ENCODE assay signal across 9 mouse cellular contexts in genomic region chr10:117647158-117647505, GRCm38 (mm10). TPM values are rescaled to one million over a fixed set of nuclear protein-coding genes. Genes with fewer than 3 reads are reported as not detected.
DNase-seq lines count a peak whose midpoint lies in the region; ATAC-seq and TF ChIP-seq lines count a peak whose summit lies in the region.
"Had no signal": no experiment of that assay in that cellular context is flagged by ENCODE, and none has a peak within 500 bp of the region (broad histone marks: within the 10 kb centered on the region; RNA-seq: fewer than 3 reads in every experiment).

No protein-coding gene starts in this region.

- H3K4me2 ChIP-seq in liver, embryonic 11.5 days = no peak overlapping the region
- H3K4me2 ChIP-seq: heart, embryonic 13.5 days had no signal

- no peaks in the 10 kb centered on the region for H3K4me1 ChIP-seq in liver, embryonic 11.5 days (replicated peaks; ENCODE audit: control insufficient read depth, insufficient read depth, low read length)
- H3K4me1 ChIP-seq: heart, embryonic 13.5 days had no signal

- H3K9me3 ChIP-seq in liver, embryonic 11.5 days (ENCODE audit: control insufficient read depth, low read length) = no peaks in the 10 kb centered on the region
- H3K9me3 ChIP-seq: heart, embryonic 13.5 days had no signal

- TF ChIP-seq CTCF in left cerebral cortex, adult 2 months (IDR thresholded peaks at IDR 0.05) = no peak

- intact Hi-C loops in left cerebral cortex, adult 2 months (cut with DNase I) = loop anchor here (5.0 kb wide), 1 partner anchor 45 kb away; no protein-coding TSS in a partner anchor

- WGBS in liver, embryonic 11.5 days = 89% methylated on average over 13 of the region's 13 CpGs

- DNase-seq in cerebellum, postnatal 14 days = peak; percentile 87
- peak; percentile 42 to 46 for DNase-seq in left cerebral cortex, adult 2 months (ENCODE audit: extremely low spot score in 1 of 2, low spot score in 2 of 2)
- DNase-seq in right cerebral cortex, postnatal 36 days (ENCODE audit: low spot score in 2 of 2) = peak; percentile 64 to 71
- no peak for DNase-seq in liver, embryonic 11.5 days (ENCODE audit: low spot score)
- DNase-seq in heart, adult 11 months = no peak
- no peak for DNase-seq in lung, postnatal 14 days

- H3K4me3 ChIP-seq in left cerebral cortex, adult 2 months = no peak overlapping the region
- no peak overlapping the region for H3K4me3 ChIP-seq in liver, embryonic 11.5 days (ENCODE audit: low read depth, low read length)
- H3K4me3 ChIP-seq: heart, embryonic 13.5 days had no signal

- no peaks in the 10 kb centered on the region for H3K36me3 ChIP-seq in liver, embryonic 11.5 days (ENCODE audit: control insufficient read depth, insufficient read depth, low read length)
- H3K36me3 ChIP-seq: heart, embryonic 13.5 days had no signal

- H3K27ac ChIP-seq in left cerebral cortex, adult 2 months = no peak overlapping the region
- H3K27ac ChIP-seq in liver, embryonic 11.5 days (ENCODE audit: low read depth, low read length) = no peak overlapping the region
- H3K27ac ChIP-seq: heart, embryonic 13.5 days had no signal

- peak; percentile 69 for ATAC-seq in CD4-positive, CD25-positive, alpha-beta regulatory T cell, adult 4 months
- peak; percentile 71 for ATAC-seq in inflammation-experienced regulatory T-cells, adult 6 months
- no peak for ATAC-seq in liver, embryonic 11.5 days (replicated peaks; ENCODE audit: low FRiP score)

- H3K27me3 ChIP-seq in liver, embryonic 11.5 days (replicated peaks; ENCODE audit: control insufficient read depth, insufficient read depth, low read length) = no peaks in the 10 kb centered on the region
- H3K27me3 ChIP-seq: heart, embryonic 13.5 days had no signal

- H3K9ac ChIP-seq in liver, embryonic 11.5 days (ENCODE audit: low read depth, low read length) = no peak overlapping the region
- H3K9ac ChIP-seq: heart, embryonic 13.5 days had no signal

RNA-seq across cellular contexts. Expression of gene Cpm, which starts 17.8 kb away (rescaled TPM):
- 10 to 100 TPM; 26.0 to 26.2 TPM for polyA plus RNA-seq in CD4-positive, CD25-positive, alpha-beta regulatory T cell, adult 4 months (2017; shearing (Covaris generic))
- 10 to 100 TPM; 14.5 to 29.9 (median 27.1) TPM for polyA plus RNA-seq in inflammation-experienced regulatory T-cells, adult 6 months (2017; shearing (Covaris generic))
- total RNA-seq in left cerebral cortex, adult 2 months (2021) = 1 to 10 TPM; 5.2 to 5.3 TPM
- 55.7 and 55.9 TPM in 2 replicates for polyA plus RNA-seq in liver, embryonic 11.5 days (2014; fragmentation: Nextera tagmentation; extraction: Ambion mirVana)

Comparison
In these comparisons a context has a peak if more than half of its experiments do, and no peak if none do; other contexts are left out.
1. DNase-seq: peak in cerebellum, postnatal 14 days (2 of 2), left cerebral cortex, adult 2 months (2 of 2) and right cerebral cortex, postnatal 36 days (2 of 2); none in liver, embryonic 11.5 days (single experiment), heart, adult 11 months (single experiment) and lung, postnatal 14 days (single experiment).